Mouse (Mus musculus) kidney, embryonic 14.5 days (tissue): ENCODE data around the gene Fndc3b. TPM values are rescaled to one million over a fixed set of nuclear protein-coding genes. Genes with fewer than 3 reads are reported as not detected.

Experiments used
- microRNA-seq: library from miRNA; unstranded; fragments of <30 nt; microRNA quantifications from one replicate; pipeline ENCODE4, GENCODE M21; 2016
- polyA plus RNA-seq: library from polyadenylated mRNA; unstranded; fragments of >200 nt; fragmentation: Nextera tagmentation; extraction: Ambion mirVana; gene quantifications from 2 replicates; pipeline ENCODE4 v1.2.1, GENCODE M21; 2014

The Fndc3b gene
- polyA plus RNA-seq, 1 experiment from 2014 or later, result 28.7 TPM

Small RNA genes lying within 50 kb of the gene (microRNA-seq; reads per million reads assigned to microRNA genes)
- gene Mir3092, result 1.1 reads per million

Other genes starting within 250 kb of the Fndc3b start
- gene Tmem212, start 185.1 kb upstream of the Fndc3b start, polyA plus RNA-seq, result not detected in 2 replicates
- 2.9 and 4.8 TPM in 2 replicates for gene Pld1, start 227.4 kb upstream of the Fndc3b start, polyA plus RNA-seq